Mouse (Mus musculus) ZHBTc4 (cell line): ENCODE data around the gene Spry1.

Source experiments
- DNase-seq: peaks from one replicate; pipeline ENCODE4 v3.0.0-alpha.2; 2011; ENCODE audit warnings: low read depth, low spot score

Spry1 gene

DNA sequence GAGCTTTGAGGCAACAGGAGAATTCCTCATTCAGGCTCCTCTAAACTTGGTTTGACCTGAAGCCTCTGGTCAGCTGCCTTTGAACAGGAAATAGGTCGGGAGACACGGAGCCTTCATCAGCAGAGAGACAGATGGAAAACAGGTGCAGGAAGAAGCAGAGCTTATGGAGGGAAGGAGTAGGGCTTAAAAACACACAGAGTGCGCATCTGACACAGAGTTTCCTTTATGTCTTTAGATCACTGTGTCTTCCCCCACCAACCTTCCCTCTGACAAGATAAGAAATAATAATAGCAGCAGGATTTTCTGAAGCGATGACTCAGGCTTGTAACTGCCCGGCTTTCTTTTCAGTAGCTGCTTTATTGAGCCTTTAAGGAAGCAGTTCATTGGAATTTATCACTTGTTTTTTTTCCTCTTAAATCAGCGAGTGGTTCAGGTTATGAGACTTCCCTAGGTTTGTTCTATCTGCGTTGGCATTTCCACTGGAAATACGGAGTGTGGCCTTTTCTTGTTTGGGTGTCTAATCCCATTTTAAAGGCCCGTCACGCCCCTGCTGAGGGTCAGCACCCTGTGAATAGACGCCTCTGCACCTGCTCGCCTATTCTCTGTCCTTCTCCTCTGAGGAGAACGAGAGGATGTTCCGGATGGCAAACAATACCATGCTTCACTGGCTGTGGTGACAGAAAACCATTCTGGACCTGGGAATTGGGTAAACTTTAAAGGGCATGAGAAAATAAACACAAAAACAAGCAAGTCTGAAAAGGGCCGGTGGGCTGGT is 32.7 kb downstream of the Spry1 start:
- no peak for DNase-seq

DNA sequence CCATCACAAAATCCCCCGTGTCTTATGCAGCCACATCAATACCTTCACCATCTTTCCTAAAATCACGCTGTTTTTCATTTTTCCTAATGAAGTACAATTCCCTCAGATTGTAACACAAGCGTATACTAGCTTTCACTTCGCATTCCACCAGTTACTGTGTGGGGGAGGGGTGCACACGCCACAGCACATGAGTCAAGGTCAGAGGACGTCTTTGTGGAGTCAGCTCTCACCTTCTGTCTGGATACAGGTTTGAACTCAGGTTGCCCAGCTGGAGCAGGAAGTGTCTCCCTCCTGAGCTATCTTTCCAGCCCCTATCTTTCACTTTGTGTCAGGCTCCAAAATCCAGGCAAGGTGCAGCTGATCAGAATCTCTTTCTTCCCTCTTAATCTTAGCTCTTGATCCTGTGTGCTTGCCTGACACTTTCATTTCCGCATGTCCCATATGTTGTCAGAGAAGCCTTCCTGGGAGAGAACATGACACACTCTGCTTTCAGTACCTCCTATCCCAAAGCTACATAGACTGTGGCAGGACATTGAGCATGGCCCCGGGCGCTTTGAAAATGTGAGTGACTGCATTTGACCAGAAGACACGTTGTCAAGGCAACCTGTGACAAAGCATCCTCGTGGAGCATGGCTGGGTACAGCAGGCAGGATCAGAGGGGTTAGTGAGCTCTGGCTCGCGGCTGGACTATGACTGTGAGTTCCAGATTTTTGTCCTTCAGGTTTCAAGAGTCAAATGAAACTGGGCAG is 33.9 kb downstream of the Spry1 start:
- peak; percentile 74 for DNase-seq

DNA sequence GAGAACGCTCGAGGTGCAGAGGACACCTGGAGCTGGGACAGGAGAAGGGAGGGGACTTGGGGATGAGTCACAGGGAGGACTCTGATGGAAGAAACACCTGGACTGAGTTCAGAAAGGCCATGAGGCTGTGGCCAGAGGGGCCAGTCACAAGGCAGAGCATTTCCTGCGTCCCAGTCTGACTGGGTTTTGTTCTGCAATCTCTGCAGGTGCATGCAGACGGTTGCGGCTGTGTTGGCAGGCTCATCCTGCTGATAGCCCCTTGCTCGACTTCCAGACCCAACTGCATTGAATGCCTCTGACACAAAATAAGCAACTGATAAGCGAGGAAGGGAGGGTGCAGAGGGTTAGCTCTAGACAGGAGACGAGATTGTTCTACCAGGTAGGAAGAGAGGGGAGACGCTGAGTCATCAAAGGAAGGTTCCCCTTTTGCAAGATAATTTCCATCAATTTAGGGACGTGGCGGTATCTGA is 35.3 kb downstream of the Spry1 start:
- no peak for DNase-seq

DNA sequence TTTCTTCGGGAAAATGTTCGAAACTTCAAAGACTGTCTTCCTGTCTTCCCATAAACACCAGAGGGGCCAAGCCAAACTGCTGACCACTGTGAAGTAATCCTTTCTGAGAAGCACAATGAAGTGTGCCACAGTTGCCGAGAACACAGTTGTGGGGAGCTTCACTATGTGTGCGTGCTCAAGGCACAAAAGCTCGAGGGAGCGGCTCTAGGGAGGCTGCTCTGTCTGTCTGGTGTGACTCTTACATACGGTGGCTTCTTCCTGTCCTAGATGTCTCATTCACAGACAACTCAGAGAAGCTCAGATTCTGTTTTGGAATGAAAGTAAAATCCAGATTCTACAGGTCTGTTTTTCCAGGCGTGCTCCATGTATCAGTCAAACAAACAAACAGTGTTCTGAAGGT is 36.5 kb downstream of the Spry1 start:
- no peak for DNase-seq

DNA sequence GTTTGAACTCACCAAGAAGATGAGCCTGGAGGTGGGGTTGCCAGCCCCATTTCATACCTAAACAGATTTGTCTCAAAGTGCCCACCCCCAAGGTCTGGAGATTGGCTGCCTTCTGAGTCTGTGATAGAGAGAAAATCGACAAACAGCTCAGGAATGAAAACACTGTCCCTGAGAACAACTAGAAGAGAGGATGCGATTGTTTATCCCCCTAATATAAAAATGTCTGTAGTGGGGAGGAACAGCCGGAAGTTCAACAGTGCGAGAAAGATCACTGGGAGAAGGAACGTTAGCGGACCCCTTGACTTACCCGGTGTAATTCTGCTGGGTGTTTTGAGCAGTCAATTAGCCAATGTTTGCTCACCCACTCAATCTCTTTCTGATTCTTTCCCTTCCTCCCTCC is 46.5 kb downstream of the Spry1 start:
- no peak for DNase-seq

DNA sequence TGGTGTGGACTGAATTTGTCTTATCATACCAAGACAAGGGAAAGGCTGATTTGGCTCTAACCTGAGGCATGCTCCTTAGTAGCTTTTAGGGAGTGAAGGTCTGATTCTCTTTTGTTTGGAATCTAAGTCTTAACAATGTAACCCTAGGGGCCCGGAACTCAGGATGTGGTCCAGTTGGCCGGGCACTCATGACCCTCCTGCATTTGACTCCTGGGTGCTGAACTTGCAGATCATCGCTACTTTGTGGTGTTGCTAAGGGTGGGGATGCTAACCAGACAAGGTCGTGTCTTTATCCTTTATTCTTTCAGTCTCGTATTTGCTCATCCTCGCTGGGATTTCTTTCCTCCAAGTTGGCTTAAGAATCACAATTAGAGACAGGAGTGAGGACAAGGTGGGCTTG is 47.0 kb downstream of the Spry1 start:
- peak; percentile 50 for DNase-seq

DNA sequence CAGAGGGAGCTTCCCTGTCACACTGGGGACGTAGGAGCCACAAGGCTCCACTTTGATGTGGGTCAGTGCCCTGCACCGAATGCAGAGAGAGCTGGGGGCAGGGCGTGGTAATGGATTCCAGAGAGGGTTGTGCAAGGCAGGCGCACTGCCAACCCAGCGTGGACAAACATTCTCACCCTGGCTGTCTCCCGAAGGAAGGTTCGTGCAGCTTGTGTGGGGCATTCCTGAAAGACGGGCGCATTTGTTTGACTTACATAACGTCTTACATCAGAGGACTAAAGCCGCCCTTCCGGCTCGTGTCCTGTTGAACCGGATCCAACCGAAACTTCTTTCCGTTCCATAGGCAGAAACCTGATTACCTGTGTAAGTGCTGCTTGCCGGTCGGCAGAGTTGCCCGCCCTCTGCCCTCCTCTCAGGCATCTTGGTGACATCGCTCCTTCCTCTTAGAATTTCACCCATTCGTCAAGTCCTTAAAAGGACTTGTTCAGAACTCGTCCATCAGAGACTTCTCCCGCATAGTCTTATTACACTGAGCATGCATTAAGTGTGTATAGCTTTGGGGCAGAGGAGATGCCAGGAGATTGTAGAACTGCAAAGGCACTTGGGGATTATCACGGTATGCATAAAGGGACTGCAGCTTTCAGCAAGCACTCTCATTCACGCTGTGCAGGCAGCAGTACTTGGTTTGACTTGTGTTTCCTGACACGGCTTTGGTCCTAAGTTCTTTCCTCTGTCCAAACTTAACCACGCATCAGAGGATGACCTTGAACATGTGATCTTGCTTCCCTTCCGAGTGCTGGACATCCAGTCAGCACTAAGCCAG is 47.6 kb downstream of the Spry1 start:
- peak; percentile 77 for DNase-seq

DNA sequence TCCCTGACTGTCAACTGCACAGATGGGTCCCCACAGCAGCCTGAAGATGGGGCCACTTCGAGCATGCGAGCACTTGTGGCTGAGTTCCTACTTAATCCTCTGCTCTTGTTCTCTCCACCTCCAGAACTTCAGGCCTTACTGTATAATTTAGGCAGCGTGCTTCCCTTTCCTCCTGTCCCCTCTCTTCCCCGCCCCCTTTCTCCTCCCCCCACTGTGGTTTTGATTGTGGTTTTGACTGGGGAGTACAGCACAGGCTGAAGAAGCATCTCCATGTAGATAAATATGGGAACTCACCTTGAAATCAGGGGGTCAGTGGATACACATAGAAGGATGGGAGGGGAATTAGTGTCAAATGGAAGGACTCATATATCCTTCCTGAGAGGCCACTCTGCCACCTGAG is 53.2 kb downstream of the Spry1 start:
- no peak for DNase-seq

DNA sequence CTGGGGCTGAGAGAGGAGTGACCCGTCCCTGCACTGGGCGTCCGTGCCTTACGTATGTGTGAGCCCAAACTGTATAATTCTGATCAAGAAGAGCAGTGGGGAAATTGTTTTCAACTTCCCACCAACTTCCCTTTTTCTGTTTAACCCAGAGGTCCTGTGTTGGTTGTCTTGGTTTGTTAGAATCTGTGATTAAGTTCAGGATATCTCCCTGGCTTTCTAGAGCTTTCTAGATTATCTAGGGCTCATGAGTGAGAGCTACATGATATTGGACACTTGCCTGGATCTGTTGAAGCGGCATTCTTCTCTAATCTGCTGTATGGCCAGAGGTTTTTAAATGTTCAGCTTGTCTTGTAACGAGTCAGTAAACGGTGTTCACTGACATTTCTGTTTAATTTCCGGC is 53.8 kb downstream of the Spry1 start:
- DNase-seq, result no peak
